Mouse (Mus musculus): ENCODE data around the gene Tpra1. TPM values are rescaled to one million over a fixed set of nuclear protein-coding genes. Genes with fewer than 3 reads are reported as not detected.

The Tpra1 gene
- polyA plus RNA-seq, 1 experiment, result 116 TPM

- peak; percentile 86 for DNase-seq (ENCODE audit: low read depth)
- peak; percentile 60 for TF ChIP-seq CTCF (IDR thresholded peaks at IDR 0.05; ENCODE audit: borderline replicate concordance, extremely low read depth, insufficient read depth, insufficient read length)
- no peak for TF ChIP-seq POLR2A (IDR thresholded peaks at IDR 0.05; ENCODE audit: borderline replicate concordance, extremely low read depth, insufficient read depth, insufficient read length, poor library complexity, severe bottlenecking)
Observed at GRCm38 (mm10) chr6:88959834-88960233, 57.8 kb downstream of the Tpra1 start.

- DNase-seq (ENCODE audit: low read depth), result no peak
- TF ChIP-seq POLR2A (IDR thresholded peaks at IDR 0.05; ENCODE audit: borderline replicate concordance, extremely low read depth, insufficient read depth, insufficient read length, poor library complexity, severe bottlenecking) (no peak), CTCF (IDR thresholded peaks at IDR 0.05; ENCODE audit: borderline replicate concordance, extremely low read depth, insufficient read depth, insufficient read length) (no peak)
Observed at GRCm38 (mm10) chr6:88960941-88961340, 58.9 kb downstream of the Tpra1 start.

Other genes with a start within 250 kb of the Tpra1 start
- 8.1 and 8.8 TPM in 2 replicates for gene Mgll, start 177.8 kb upstream of the Tpra1 start, polyA plus RNA-seq (2012; rRNA removed)
- 61.7 and 83.6 TPM in 2 replicates for gene Abtb1, start 60.3 kb upstream of the Tpra1 start, polyA plus RNA-seq (2012; rRNA removed)
- 1,097 and 1,604 TPM in 2 replicates for gene Podxl2, start 27.2 kb upstream of the Tpra1 start, polyA plus RNA-seq (2012; rRNA removed)
- 45.7 and 74.3 TPM in 2 replicates for gene Mcm2, start 3.5 kb upstream of the Tpra1 start, polyA plus RNA-seq (2012; rRNA removed)